Mouse (Mus musculus) gastrocnemius, adult 2 months (tissue): ENCODE data around the gene Zbtb43. TPM values are rescaled to one million over a fixed set of nuclear protein-coding genes. Genes with fewer than 3 reads are reported as not detected.

Experiments
- DNase-seq: peaks from one replicate; pipeline ENCODE4 v3.0.0; 2022
- H3K27ac ChIP-seq: fragments of 200-600 bp; 2 replicates; pipeline ENCODE4 v1.8.1; 2022; ENCODE audit warnings: mild to moderate bottlenecking
- H3K4me3 ChIP-seq: fragments of 200-600 bp; 2 replicates; pipeline ENCODE4 v1.8.1; 2022; ENCODE audit warnings: mild to moderate bottlenecking, moderate library complexity
- CTCF ChIP-seq: fragments of 200-600 bp; IDR thresholded peaks from 2 replicates; pipeline ENCODE4 v1.8.1; 2022; ENCODE audit warnings: antibody characterized with exemption, mild to moderate bottlenecking, moderate library complexity
- intact Hi-C: fragments of 180-260 bp; cut with DNase I; formaldehyde crosslinking; loops from one replicate; pipeline ENCODE4 v1.15.1; 2025
- total RNA-seq, 2 experiments: library from RNA; stranded (reverse); gene quantifications; 2 replicates each; pipeline ENCODE4 v1.2.3; 2021

Zbtb43 gene
- total RNA-seq, 2 experiments from 2014 or later: 13.6 to 14.3 TPM

DNA sequence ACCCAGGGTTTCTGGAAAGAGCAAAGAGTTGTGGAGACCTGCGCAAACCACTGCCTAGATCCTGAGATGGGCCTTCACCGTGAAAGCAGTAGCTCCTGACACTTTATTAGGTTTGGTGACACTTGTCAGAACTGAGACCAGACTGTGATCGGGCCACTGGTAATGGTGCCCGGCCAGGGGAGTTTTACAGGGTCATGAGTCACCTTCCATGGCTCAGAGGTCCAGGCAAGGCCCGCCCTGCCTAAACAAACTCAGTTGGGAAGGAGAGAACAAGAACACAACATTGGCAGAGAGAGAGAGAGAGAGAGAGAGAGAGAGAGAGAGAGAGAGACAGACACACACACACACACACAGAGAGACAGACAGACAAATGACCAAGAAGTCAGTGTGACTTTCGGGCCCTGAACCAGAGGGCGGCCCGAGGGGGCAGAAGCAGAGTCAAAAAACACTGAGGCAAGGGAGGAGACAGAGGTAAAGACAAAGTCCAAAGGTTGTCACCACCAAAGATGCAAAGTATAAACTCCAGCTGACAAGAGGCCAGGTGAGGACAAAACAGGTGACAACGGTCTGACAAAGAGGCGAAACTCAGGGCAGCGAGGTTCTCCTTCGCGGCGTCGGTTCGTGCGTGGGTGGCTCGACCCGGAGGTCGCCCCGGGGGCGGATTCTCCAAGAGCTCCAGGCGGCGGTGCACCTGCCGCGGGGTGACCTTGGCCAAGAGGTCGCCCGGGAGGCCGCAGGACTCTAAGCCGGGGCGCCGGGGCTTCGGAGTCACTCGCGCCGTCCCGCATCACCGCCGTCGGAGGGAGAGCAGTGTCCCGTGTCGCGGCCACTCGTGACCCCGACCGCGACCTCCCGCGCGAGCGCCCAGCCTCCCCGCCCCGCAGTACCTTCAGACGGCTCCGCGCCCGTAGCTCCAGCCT lies 553 bp downstream of the Zbtb43 start:
- TF ChIP-seq CTCF: no peak
- DNase-seq: peak; percentile 36
- H3K27ac ChIP-seq: peak overlapping the region; percentile 98
- intact Hi-C loops: loop anchor here (5.0 kb wide), 2 partner anchors 36 to 506 kb away; partner anchors contain the start of genes Lrsam1, Rpl12 and Zbtb34
- peak overlapping the region; percentile 99 for H3K4me3 ChIP-seq

- peak; percentile 45 for DNase-seq
- H3K27ac ChIP-seq: peak overlapping the region; percentile 40; the same call in 1 of the 2 replicates
- no peak for TF ChIP-seq CTCF
- intact Hi-C loops: loop anchor here (5.0 kb wide), 2 partner anchors 34 to 504 kb away; partner anchors contain the start of genes Lrsam1, Rpl12 and Zbtb34
- peak overlapping the region; percentile 11; the same call in 1 of the 2 replicates for H3K4me3 ChIP-seq
These were observed 2.4 kb downstream of the Zbtb43 start for GRCm38 (mm10) chr2:33465966-33466365.

GRCm38 (mm10) chr2:33465215-33465614 lies 3.1 kb downstream of the Zbtb43 start:
- intact Hi-C loops: loop anchor here (5.0 kb wide), 2 partner anchors 33 to 503 kb away; partner anchors contain the start of genes Lrsam1, Rpl12 and Zbtb34
- Histone ChIP-seq H3K27ac (no peak overlapping the region), H3K4me3 (no peak overlapping the region)
- no peak for DNase-seq
- TF ChIP-seq CTCF: no peak

DNA sequence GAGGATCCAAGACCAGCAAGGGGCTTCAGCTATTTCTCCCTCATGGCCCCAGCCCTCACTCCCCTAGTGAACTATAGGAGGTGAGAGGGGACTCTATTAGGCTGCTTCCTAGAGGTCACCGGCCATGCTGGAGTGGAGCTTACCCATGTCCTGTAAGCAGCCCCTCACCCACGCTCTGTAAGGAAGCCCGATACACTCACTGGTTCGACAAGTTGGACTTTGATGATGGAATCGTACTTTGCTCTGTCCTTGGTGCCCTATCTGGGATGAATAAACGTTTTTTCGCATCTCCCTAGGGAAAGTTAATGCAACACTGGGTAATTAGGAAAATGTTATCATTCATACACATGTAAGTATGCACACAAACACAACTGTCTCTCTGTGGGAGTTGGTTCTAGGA lies 6.3 kb downstream of the Zbtb43 start:
- Histone ChIP-seq H3K27ac (no peak overlapping the region), H3K4me3 (no peak overlapping the region)
- intact Hi-C loops: no loop called here
- DNase-seq: no peak
- TF ChIP-seq CTCF: no peak

- intact Hi-C loops: no loop called here
- no peak for TF ChIP-seq CTCF
- H3K27ac ChIP-seq: peak overlapping the region; percentile 79; the same call in 1 of the 2 replicates
- H3K4me3 ChIP-seq: no peak overlapping the region
- no peak for DNase-seq
These were observed 7.3 kb downstream of the Zbtb43 start for GRCm38 (mm10) chr2:33461066-33461465.

DNA sequence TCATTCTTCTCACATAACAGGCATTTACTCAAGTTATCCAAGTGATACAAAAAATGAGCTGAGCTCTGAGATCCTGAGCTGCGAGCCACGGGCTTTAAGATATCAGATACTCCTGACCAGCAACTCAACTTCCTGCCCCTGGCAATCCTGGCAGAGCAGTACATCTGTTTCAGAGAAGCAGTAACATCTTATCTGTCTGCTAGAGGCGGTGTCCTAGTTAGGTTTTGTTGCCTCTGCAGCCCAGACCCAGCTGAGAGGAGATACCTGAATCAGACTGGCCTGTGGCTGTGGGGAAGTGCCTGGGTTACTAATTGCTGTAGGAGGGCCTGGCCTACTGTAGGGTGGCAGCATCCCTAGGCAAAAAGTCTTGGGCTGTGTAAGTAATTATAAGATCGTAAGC lies 8.7 kb downstream of the Zbtb43 start:
- peak; percentile 58 for DNase-seq
- no peak for TF ChIP-seq CTCF

GRCm38 (mm10) chr2:33456696-33457095 lies 11.7 kb downstream of the Zbtb43 start:
- no peak overlapping the region for H3K4me3 ChIP-seq
- no peak for DNase-seq
- peak overlapping the region; percentile 70 for H3K27ac ChIP-seq
- TF ChIP-seq CTCF: no peak
- intact Hi-C loops: no loop called here

More for the DNA sequence above, 8.7 kb downstream of the Zbtb43 start:
- intact Hi-C loops: no loop called here
- Histone ChIP-seq H3K27ac (peak overlapping the region; percentile 79), H3K4me3 (no peak overlapping the region)

GRCm38 (mm10) chr2:33456242-33456641 lies 12.1 kb downstream of the Zbtb43 start:
- no peak for TF ChIP-seq CTCF
- intact Hi-C loops: no loop called here
- Histone ChIP-seq H3K4me3 (no peak overlapping the region), H3K27ac (peak overlapping the region; percentile 70)
- peak; percentile 70 for DNase-seq

DNA sequence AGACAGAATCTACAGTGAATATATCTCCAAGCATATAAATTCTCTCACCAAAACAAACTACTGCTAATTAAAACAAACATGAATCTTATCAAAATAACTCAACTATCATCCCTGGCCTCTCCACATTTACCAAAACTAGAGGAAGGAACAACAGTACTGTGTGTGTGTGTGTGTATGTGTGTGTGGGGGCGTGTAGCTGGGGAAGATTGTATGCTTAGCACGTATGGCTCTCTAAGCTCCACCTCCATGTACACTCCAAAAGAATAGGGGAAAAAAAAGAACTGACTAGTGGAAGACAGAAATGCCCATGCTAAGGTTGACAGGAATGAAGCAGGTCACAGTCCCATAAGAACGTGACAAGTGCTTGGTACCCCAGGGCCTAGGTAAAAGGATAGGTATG lies 13.0 kb downstream of the Zbtb43 start:
- no peak for DNase-seq
- intact Hi-C loops: no loop called here
- H3K27ac ChIP-seq: peak overlapping the region; percentile 70; the same call in 1 of the 2 replicates
- TF ChIP-seq CTCF: no peak
- no peak overlapping the region for H3K4me3 ChIP-seq

GRCm38 (mm10) chr2:33454816-33455215 lies 13.5 kb downstream of the Zbtb43 start:
- Histone ChIP-seq H3K4me3 (no peak overlapping the region), H3K27ac (0 out of 2 replicates have a peak overlapping the region, but pooled peaks have one; percentile 76)
- intact Hi-C loops: no loop called here
- no peak for DNase-seq
- no peak for TF ChIP-seq CTCF

- no peak for DNase-seq
- intact Hi-C loops: no loop called here
- Histone ChIP-seq H3K27ac (peak overlapping the region; percentile 76), H3K4me3 (peak overlapping the region; percentile 15; the same call in 1 of the 2 replicates)
- no peak for TF ChIP-seq CTCF
These were observed 14.9 kb downstream of the Zbtb43 start for GRCm38 (mm10) chr2:33453476-33453875.

DNA sequence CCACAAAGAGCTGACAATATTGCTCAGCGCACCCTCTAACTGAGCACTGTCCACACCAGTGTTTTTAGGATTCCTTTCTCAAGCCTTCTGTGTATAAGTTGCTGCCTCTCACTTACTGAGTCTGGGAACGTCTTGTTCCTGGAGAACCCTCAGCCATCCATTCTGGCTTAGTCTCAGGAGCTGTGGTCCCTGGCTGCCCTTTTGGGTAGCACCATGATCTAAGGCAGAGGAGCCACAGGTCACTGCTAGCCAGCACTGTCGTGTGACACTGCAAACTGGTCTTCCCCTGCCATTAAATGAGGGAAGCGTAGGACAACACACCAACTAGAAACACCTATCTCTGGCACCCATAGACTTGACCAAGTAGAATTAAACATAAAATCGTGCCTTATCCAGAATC lies 15.6 kb downstream of the Zbtb43 start:
- DNase-seq: peak; percentile 64
- no peak for TF ChIP-seq CTCF
- Histone ChIP-seq H3K4me3 (no peak overlapping the region), H3K27ac (peak overlapping the region; percentile 76)
- intact Hi-C loops: no loop called here

GRCm38 (mm10) chr2:33452140-33452539 lies 16.2 kb downstream of the Zbtb43 start:
- intact Hi-C loops: no loop called here
- peak; percentile 57 for DNase-seq
- peak overlapping the region; percentile 76 for H3K27ac ChIP-seq
- H3K4me3 ChIP-seq: no peak overlapping the region
- no peak for TF ChIP-seq CTCF
